Mouse (Mus musculus) kidney, adult 11 months (tissue): ENCODE measurements at regions not wholly inside any gene's neighbourhood (a gene's known extent, or its start where the extent isn't known, plus 50 kb on each side); places are given as distances from the start of the nearest gene placed in this dataset.

Experiments used
- DNase-seq: peaks from one replicate; pipeline ENCODE4 v3.0.0; 2022

DNA sequence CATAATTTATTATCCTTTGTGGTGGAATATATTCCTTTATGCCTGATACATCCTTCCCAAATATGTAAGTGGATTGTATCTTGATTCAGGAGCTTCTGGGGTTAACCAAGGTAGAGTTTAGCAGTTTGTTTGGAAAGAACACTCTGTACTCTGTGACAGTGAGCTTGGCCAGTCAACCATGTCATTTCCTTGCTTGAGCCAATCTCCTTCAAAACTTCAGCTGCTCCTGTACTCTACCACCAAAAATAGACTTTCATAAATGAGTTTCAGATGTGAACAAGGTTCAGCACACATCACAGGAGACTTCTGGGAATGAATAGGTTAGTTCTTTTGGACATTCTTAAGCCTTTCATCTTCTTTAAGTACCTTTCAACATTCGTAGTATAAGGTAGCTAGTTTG, 1056.5 kb upstream of the Jmjd1c start:
- DNase-seq: peak; percentile 58
